Mouse (Mus musculus) forelimb bud, embryonic 11.5 days (tissue): Measurements from ENCODE around the gene RPS10-NUDT3.

Experiments used
- DNase-seq: peaks from one replicate; pipeline ENCODE4 v3.0.0-alpha.2; 2012; ENCODE audit warnings: low read depth, low spot score

Gene RPS10-NUDT3

DNA sequence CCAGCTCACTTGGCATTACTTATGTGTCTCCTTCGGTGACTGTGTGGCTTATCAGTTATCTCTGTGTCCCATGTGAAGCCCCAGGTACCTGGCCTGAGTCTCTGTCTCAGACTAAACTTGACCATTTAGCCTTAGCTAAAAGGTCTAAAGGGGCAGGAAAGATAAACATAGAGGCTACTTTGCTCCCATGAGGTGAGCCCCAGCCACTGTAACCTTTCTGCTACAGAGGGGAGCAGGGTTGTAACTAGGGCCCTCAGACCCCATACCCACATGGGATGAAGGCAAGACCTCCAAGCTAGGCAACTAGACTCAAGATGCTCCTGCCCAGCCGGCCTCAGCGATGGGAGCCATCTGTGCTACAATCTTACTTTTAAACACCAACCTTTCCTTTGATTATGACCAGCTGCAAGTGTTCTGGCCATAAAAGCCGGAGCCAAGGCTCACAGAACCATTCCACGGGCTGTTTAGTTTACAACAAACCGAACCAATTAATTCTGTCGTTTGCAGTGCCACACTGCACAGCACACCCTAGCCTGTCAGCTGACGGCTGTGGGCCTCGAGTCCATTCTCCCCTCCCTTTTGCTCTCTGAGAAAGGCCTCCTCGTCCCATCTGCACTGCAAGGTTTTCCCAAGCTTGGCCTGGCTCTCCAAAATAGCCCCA is 59.8 kb downstream of the RPS10-NUDT3 start:
- no peak for DNase-seq

DNA sequence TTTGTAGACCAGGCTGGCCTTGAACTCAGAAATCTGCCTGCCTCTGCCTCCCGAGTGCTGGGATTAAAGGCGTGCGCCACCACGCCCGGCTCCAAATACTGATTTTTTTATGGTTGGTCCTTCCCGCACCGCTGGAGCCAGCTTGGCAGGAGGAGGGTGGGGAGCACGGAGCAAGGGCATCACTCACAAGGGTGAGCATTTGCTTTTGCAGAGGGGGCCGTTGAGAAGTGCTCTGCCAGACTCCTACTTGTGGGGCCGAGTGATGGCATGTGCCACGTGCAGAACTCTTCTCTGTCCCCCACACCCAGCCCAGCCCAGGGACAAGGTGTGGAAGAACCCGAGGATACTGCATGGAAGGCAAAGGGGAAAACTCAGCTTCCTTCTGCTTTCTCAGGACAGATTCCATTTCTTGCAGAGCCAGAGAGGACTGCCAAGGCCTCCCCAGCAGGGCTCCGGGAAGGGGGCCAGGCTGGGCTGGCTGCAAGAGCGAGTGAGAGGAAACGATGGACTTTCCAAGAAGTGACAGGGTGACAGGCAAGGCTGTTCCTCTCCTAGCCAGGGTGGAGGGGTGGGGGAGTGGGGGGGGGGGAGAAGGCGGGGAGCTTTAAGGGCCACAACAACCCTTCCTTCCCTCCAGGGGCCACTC is 60.4 kb downstream of the RPS10-NUDT3 start:
- DNase-seq, result no peak

GRCm38 (mm10) chr17:27573772-27574320 is 61.2 kb downstream of the RPS10-NUDT3 start:
- DNase-seq, result no peak

- no peak for DNase-seq
These were observed 63.7 kb downstream of the RPS10-NUDT3 start for GRCm38 (mm10) chr17:27571315-27571714.

DNA sequence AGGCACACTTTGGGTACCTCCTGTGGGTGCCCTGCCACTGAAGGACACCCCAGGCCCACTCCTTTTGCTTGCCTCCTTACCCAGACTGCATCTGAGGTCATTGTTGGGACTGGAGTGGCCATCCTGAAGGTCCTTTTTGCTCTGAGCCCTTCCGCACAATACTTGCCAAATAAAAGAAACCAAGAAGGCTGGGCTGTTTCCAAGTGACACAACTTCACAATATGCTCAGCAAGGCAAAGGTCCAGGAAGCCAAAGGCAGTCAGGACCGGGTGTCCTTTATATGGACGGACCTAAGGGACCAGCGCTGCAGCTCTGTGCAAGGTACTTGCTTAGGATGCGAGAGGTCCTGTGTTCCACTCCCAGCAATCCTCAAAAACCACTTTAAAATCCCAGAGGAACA is 66.8 kb downstream of the RPS10-NUDT3 start:
- DNase-seq, result no peak

DNA sequence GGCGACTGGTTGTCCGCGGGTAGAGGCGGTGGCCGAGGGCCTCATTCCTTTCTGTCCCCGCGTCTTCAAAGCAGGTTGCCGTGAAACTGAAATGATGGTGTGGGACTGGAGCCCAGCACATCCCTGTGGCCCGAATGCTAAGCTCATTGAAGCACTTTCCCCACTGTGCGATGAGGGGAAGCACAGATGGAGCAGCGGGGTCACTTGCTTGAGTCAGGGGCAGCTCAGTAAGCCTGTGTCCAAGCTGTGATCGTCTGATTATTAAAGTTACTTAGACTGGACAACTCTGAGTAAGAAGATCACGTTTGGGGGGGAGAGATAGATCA is 69.1 kb downstream of the RPS10-NUDT3 start:
- no peak for DNase-seq

GRCm38 (mm10) chr17:27565163-27565941 is 69.7 kb downstream of the RPS10-NUDT3 start, which contains the start of gene AI413582:
AI413582 (minus strand) TSS chr17:27565756.
- peak; percentile 91 for DNase-seq

GRCm38 (mm10) chr17:27564391-27565162 is 70.4 kb downstream of the RPS10-NUDT3 start:
- no peak for DNase-seq

GRCm38 (mm10) chr17:27563771-27564244 is 71.2 kb downstream of the RPS10-NUDT3 start:
- DNase-seq, result no peak

- DNase-seq, result no peak
These were observed 73.1 kb downstream of the RPS10-NUDT3 start for GRCm38 (mm10) chr17:27561809-27562526.

DNA sequence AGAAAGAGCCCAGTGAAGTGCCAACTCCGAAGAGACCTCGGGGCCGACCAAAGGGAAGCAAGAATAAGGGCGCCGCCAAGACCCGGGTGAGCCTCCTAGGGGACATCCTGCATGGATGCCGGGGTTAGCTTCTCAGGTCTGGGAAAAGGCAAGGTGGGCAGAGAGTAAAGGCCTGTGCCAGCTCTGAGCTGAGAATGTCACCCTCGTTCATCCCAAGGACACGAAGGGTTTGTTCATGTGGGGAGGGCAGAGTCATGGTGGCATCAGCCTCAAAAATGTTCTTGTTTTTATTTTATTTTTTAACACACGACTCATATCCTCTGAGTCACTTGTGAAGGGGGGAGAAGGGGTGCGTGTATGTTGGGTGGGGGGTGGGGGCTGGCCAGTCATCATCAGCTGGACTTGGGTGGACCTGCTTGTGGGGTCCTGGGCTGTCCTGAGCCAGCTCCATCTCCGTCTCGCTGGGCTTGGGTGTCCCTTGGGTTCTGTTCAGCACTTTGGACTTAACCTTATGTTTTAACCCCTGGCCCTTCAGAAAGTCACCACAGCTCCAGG is 74.0 kb downstream of the RPS10-NUDT3 start:
- DNase-seq, result no peak

- no peak for DNase-seq
These were observed 75.4 kb downstream of the RPS10-NUDT3 start for GRCm38 (mm10) chr17:27559596-27559995.

- no peak for DNase-seq
These were observed 76.2 kb downstream of the RPS10-NUDT3 start for GRCm38 (mm10) chr17:27558845-27559244.

- no peak for DNase-seq
These were observed 76.9 kb downstream of the RPS10-NUDT3 start for GRCm38 (mm10) chr17:27557927-27558661.

DNA sequence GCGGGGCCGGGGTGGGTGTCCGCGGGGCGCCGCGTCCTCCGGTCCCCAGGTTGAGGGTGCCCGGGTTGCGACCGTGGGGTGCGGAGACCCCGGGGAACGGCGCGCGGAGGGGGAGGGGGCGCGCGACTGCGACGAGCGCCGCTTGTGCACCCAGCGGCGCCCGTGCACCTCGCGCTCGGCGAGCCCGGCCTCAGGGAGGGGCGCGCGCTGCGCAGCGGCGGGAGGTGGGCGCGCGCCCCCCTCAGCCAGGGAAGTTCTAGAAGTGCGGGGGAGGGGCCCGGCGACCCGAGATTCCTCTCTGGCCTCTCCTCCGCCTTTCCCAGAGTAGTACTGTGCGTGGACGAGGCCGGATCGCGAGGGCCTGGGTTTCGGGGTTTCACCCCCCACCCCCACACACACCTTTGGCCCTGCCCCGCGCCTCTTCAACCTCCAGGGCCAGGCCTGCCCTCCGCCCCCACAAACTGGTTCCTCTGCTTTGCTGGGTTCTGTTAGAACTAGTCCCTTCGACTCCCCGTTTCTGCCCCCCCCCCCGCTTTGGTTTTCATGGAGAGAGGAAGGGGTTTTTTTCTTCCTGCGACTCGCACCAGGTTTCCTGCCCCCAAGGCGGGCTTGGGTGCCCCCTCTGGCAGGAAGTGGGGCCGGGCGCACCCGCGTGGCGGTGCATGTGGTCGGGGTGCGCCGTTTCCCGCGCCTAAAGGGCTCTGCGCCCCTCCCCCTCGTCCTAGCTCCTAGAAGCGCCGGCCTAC is 77.7 kb downstream of the RPS10-NUDT3 start:
- DNase-seq, result peak; percentile 75

GRCm38 (mm10) chr17:27556315-27557011 is 78.6 kb downstream of the RPS10-NUDT3 start, which contains the start of gene Hmga1:
Hmga1 (plus strand) TSS chr17:27556497.
- peak; percentile 92 for DNase-seq

GRCm38 (mm10) chr17:27555512-27556172 is 79.4 kb downstream of the RPS10-NUDT3 start:
- peak; percentile 94 for DNase-seq

DNA sequence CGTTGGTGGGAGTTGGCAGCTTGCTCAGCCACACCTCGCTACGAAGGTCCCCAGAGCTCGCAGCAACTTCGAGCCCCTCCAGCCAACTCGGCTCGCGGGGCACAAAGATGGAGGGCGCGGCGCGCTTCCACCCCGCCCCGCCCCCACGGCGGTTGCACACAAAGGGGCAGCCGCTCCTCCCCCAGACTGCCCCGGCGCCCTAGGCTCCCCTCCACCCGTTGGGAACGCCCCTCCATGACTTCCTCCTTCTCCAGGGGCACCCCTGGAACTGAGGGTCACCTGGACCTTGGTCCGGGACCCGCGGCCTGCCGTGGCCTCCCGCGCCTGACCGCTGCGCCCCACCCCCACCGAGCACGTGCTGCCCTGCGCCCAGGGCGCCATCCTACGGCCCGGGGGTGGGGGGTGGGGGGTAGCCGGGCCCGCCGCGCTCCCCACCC is 79.9 kb downstream of the RPS10-NUDT3 start:
- DNase-seq, result peak; percentile 85
